Mouse (Mus musculus) kidney, adult 2 months (tissue): ENCODE results near the gene Gnb5. TPM values are rescaled to one million over a fixed set of nuclear protein-coding genes. Genes with fewer than 3 reads are reported as not detected.

Experiments used
- DNase-seq: peaks from one replicate; pipeline ENCODE4 v3.0.0; 2021
- H3K27ac ChIP-seq: fragments of 200-500 bp; 2 replicates; pipeline ENCODE4 v1.5.1; 2012; ENCODE audit warnings: low read depth, low read length, control low read depth, inconsistent platforms; ENCODE audit not compliant: insufficient read depth
- H3K27me3 ChIP-seq: fragments of 200-500 bp; replicated peaks from 2 replicates; pipeline ENCODE4 v1.6.1; 2012; ENCODE audit warnings: mild to moderate bottlenecking, moderate library complexity, low read length, inconsistent platforms; ENCODE audit not compliant: control insufficient read depth, insufficient read depth
- H3K36me3 ChIP-seq: fragments of 200-500 bp; 2 replicates; pipeline ENCODE4 v1.6.1; 2012; ENCODE audit warnings: mild to moderate bottlenecking, moderate library complexity, low read length, inconsistent platforms; ENCODE audit not compliant: control insufficient read depth, insufficient read depth
- H3K4me1 ChIP-seq: fragments of 200-500 bp; 2 replicates; pipeline ENCODE4 v1.6.1; 2011; ENCODE audit warnings: low read length; ENCODE audit not compliant: control insufficient read depth, insufficient read depth
- H3K4me3 ChIP-seq: fragments of 200-500 bp; 2 replicates; pipeline ENCODE4 v1.5.1; 2011; ENCODE audit warnings: mild to moderate bottlenecking, low read depth, low read length, control low read depth; ENCODE audit not compliant: insufficient read depth
- CTCF ChIP-seq: fragments of 200-500 bp; conservative IDR thresholded peaks from 2 replicates; pipeline ENCODE4 v1.5.1; 2011; ENCODE audit warnings: low read depth, mild to moderate bottlenecking, control low read depth, low read length, moderate library complexity, mixed read lengths; ENCODE audit not compliant: insufficient read depth, insufficient read length
- POLR2A ChIP-seq: fragments of 200-500 bp; IDR thresholded peaks from one replicate; pipeline ENCODE4 v1.6.1; 2011; ENCODE audit warnings: low read depth, low read length, control low read depth
- WGBS: fragments of 180-500 bp; shearing (Covaris S2); methylation state at CpG from one replicate; pipeline ENCODE4 v1.1.7; 2018; 5-methylcytosine and 5-hydroxymethylcytosine counted together
- polyA plus RNA-seq: library from polyadenylated mRNA; depleted of rRNA; stranded (reverse); fragments of >200 nt; gene quantifications from 2 replicates; pipeline ENCODE4 v1.2.3, GENCODE M21; 2012

Gene Gnb5
- polyA plus RNA-seq, 1 experiment: 18.0 TPM

DNA sequence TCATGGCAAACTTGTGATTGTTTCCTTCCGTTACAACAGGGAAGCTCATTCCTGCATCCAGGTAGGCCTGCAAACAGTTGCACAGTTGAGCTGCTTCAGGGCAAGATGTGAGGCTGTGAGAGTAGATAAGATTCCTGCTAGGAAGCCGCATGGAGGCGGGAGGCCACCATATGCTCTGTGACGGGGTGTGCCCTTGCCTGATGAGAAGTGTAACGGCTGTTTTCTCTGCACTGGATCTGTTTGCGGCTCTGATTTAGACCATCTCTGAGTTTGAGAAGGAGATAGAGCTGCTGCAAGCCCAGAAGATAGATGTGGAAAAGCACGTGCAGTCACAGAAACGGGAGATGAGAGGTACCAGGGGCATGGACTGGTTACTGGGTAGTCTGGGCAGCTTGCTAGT, 22.5 kb upstream of the Gnb5 start:
- DNase-seq: no peak
- no peak overlapping the region for H3K27ac ChIP-seq
- no peak for TF ChIP-seq CTCF
- no peak for TF ChIP-seq POLR2A
- H3K4me3 ChIP-seq: no peak overlapping the region
- WGBS: 85% methylated on average over 8 of the region's 8 CpGs
- no peaks in the 10 kb centered on the region for H3K36me3 ChIP-seq
- H3K27me3 ChIP-seq: no peaks in the 10 kb centered on the region
- no peaks in the 10 kb centered on the region for H3K4me1 ChIP-seq

DNA sequence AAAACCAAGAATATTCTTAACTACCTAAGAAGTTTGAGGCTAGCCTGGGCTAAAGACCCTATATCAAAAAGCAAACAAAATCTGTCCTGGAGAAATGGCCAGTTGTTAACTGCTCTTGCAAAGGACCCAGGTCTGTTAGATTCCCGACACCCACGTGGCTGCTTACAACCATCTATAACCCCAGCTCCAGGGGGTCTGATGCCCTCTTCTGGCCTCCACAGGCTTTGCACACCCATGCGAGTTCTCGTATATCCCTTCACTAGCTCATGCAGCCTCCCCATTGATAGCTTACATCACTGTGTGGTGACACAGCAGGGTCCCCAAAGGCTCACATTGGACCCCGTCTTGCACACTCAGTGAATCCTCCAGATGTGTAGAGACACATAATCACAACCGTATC, 20.7 kb upstream of the Gnb5 start:
- Histone ChIP-seq H3K4me3 (no peak overlapping the region), H3K36me3 (no peaks in the 10 kb centered on the region), H3K27me3 (no peaks in the 10 kb centered on the region), H3K27ac (no peak overlapping the region), H3K4me1 (no peaks in the 10 kb centered on the region)
- WGBS: 90% methylated on average over 6 of the region's 6 CpGs
- TF ChIP-seq CTCF: no peak
- TF ChIP-seq POLR2A: no peak
- no peak for DNase-seq

DNA sequence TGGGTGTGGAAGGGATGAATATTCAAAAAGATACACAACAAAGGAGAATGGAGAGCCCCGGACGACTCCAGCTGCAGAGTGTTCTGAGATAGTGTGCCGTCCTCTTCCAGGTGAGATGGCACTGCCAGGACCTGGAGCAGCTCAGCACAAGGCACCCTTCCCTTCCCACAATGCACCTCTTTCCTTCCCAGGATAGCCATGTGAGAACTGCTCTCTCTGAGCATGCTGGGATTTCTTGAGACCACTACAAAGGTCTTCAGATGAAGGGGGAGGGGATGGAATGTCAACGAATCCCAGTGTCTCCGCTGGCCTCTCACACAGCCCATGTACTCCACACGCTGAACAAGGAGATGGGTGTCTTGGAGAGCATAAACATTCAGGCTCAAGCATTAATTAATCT, 18.5 kb upstream of the Gnb5 start:
- Histone ChIP-seq H3K4me1 (no peaks in the 10 kb centered on the region), H3K27ac (no peak overlapping the region), H3K36me3 (no peaks in the 10 kb centered on the region), H3K27me3 (no peaks in the 10 kb centered on the region), H3K4me3 (no peak overlapping the region)
- no peak for DNase-seq
- TF ChIP-seq POLR2A: no peak
- no peak for TF ChIP-seq CTCF
- WGBS: 81% methylated on average over 6 of the region's 6 CpGs

DNA sequence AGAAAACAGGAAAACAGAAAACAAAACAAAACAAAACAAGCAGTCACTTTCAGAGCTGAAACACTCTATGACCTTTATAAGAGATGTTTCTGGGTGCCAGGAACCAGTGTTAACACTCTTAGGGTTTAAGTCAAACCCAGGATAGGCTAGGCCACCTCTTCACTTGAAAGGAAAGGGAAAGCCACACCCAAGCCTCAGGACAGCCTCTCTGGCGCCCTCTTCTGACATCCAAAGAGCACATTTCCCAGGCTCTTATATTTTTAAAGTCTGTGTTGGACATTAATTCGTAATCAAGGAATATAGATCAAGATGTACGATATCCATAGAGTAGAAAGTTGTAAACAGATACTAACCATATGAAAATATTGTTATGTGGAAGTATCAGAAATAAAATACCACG, 16.5 kb upstream of the Gnb5 start:
- TF ChIP-seq CTCF (peak; percentile 48), POLR2A (no peak)
- no peak overlapping the region for H3K4me3 ChIP-seq
- no peaks in the 10 kb centered on the region for H3K36me3 ChIP-seq
- H3K4me1 ChIP-seq: no peaks in the 10 kb centered on the region
- H3K27ac ChIP-seq: no peak overlapping the region
- 50% methylated on average over 4 of the region's 4 CpGs for WGBS
- DNase-seq: peak; percentile 17
- no peaks in the 10 kb centered on the region for H3K27me3 ChIP-seq

DNA sequence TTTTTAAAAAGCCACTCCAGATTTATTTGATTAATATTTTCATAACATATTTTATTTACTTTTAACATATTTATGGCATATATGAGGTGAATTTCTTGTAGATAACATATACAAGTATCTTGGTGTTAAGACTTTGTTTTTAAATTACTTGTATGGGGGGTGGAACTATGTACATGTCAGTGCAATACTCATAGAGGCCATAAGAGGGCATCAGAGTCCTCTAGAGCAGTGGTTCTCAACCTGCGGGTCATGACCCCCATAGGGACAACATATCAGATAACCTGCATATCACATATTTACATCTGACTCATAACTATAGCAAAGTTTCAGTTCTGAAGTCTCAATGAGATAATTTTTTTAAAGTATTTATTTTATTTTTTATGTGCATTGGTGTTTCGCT, 6.7 kb upstream of the Gnb5 start:
- no peak for DNase-seq
- Histone ChIP-seq H3K27ac (no peak overlapping the region), H3K4me3 (no peak overlapping the region), H3K36me3 (no peaks in the 10 kb centered on the region), H3K4me1 (no peaks in the 10 kb centered on the region), H3K27me3 (no peaks in the 10 kb centered on the region)
- TF ChIP-seq CTCF: 0 out of 2 replicates have a peak, but pooled peaks have one; percentile 27
- TF ChIP-seq POLR2A: no peak
- WGBS: 83% methylated on average over 2 of the region's 2 CpGs

DNA sequence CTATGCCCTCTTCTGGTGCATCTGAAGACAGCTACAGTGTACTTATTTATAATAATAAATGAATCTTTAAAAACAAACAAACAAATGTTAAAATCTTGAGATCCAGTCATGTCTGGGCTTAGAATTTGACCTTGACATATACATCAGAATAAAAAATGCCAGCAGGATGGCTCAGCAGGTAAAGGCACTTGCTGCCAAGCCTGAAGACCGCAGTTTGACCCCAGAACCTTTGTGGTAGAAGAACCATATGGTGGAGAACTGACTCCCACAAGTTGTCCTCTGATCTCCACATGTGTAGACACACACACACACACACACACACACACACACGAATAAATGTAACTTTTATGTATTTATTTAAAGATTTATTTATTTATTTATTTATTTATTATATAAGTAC, 3.1 kb upstream of the Gnb5 start:
- H3K4me3 ChIP-seq: no peak overlapping the region
- WGBS: 84% methylated on average over 2 of the region's 2 CpGs
- TF ChIP-seq CTCF: no peak
- no peak for TF ChIP-seq POLR2A

DNA sequence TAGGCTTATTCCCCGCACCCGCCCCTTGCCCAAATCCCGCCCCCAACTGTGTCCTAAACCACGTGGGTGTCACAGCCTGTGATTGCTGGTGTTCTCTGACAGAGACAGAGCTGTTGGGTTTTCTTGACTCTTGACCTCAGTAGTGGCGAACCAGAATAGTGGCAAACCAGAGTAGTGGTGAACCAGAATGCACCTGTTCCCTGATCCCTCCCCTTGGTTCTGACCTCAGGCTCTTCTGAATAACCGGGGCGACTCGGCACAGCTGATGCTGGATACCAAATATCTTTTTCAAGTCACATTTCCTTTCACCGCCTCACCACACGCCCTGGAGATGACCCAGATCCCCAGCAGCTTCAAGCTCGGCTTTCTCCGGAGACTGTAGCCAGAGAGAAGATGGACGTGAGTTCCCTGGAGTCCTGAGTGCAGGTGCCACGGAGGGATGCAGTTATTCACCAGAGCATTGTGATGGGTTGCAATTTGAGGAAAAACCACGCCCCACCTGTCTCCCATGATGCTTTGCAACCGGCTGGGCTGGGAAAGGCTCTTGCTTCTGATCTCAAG, 2.3 kb upstream of the Gnb5 start:
- no peak for DNase-seq
- Histone ChIP-seq H3K4me3 (no peak overlapping the region), H3K27ac (no peak overlapping the region), H3K27me3 (no peaks in the 10 kb centered on the region), H3K4me1 (no peaks in the 10 kb centered on the region), H3K36me3 (no peaks in the 10 kb centered on the region)
- 46% methylated on average over 16 of the region's 16 CpGs for WGBS
- TF ChIP-seq POLR2A (no peak), CTCF (no peak)

More for the DNA sequence above, 3.1 kb upstream of the Gnb5 start:
- H3K4me1 ChIP-seq: no peaks in the 10 kb centered on the region
- no peaks in the 10 kb centered on the region for H3K36me3 ChIP-seq
- H3K27ac ChIP-seq: no peak overlapping the region
- DNase-seq: no peak
- no peaks in the 10 kb centered on the region for H3K27me3 ChIP-seq
